Mouse (Mus musculus) left cerebral cortex, adult 2 months (tissue): ENCODE measurements around the gene BC055324. TPM values are rescaled to one million over a fixed set of nuclear protein-coding genes. Genes with fewer than 3 reads are reported as not detected.

Source experiments
- DNase-seq, 2 experiments: peaks; one replicate each; pipeline ENCODE4 v3.0.0; 2021 to 2022; ENCODE audit warnings: low spot score in 2 of 2, mixed read lengths in 1 of 2; ENCODE audit errors: extremely low spot score in 1 of 2
- H3K27ac ChIP-seq: fragments of 200-600 bp; 2 replicates; pipeline ENCODE4 v1.8.1; 2022
- H3K4me3 ChIP-seq: fragments of 200-600 bp; 2 replicates; pipeline ENCODE4 v1.8.1; 2022
- CTCF ChIP-seq: fragments of 200-600 bp; IDR thresholded peaks from 2 replicates; pipeline ENCODE4 v1.8.1; 2022; ENCODE audit warnings: antibody characterized with exemption, mild to moderate bottlenecking, moderate library complexity
- intact Hi-C: fragments of 180-260 bp; cut with DNase I; formaldehyde crosslinking; loops from one replicate; pipeline ENCODE4 v1.15.1; 2025
- total RNA-seq, 2 experiments: library from RNA; stranded (reverse); gene quantifications; 2 replicates each; pipeline ENCODE4 v1.2.3; 2021

Gene BC055324
- total RNA-seq, 2 experiments from 2014 or later: 0.72 to 2.3 TPM

DNA sequence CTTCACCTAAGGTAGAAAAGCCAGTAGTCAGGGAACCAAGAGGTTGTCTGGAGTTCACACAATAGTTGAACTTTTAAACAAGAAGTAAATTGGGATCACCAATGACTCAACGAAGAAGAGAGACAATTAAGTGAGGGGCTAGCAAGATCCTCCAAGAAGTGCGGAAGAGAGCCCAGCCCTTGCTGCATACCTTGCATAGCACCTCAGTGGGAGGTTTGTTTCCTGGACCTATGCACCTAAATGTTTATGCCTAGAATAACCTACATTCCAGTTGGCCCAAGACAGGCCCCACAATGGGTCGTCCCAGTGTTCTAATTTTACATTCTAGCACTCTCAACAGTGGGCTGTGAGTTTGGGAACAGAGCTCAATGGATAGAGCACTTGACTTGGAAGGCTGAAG is 9.7 kb upstream of the BC055324 start:
- no peak for TF ChIP-seq CTCF

DNA sequence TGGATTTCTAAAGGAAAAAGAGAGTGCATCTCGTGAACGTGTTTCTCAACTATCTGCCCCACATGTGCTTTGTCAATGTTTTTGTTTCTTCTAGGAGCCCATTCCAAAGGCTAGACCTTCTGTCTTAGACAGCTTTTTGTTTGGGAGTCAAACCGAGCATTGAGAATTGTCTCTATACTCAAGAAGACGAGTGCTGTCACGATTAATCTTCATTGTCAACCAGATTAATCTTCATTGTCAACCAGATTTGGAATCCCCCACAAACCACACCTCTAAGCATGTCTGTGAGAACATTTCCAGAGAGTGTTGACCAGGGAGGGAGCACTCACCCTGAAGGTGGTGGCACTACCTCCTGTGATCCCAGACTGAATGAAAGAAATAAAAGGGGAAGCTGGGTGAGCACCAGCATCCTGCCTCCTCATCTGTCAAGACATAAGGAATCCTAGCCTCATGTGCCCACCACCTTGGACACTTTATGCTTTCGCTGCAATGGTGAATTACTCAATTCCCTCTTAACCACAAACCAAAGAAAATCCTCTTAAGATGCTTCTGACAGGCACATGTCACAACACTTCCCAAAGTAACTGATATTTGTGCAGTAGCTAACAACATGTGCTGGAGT is 7.3 kb upstream of the BC055324 start:
- H3K4me3 ChIP-seq: no peak overlapping the region
- H3K27ac ChIP-seq: no peak overlapping the region
- no peak for DNase-seq
- TF ChIP-seq CTCF: no peak
- intact Hi-C loops: no loop called here

More for the DNA sequence above, 9.7 kb upstream of the BC055324 start:
- H3K4me3 ChIP-seq: no peak overlapping the region
- no peak overlapping the region for H3K27ac ChIP-seq
- DNase-seq: no peak
- intact Hi-C loops: no loop called here

DNA sequence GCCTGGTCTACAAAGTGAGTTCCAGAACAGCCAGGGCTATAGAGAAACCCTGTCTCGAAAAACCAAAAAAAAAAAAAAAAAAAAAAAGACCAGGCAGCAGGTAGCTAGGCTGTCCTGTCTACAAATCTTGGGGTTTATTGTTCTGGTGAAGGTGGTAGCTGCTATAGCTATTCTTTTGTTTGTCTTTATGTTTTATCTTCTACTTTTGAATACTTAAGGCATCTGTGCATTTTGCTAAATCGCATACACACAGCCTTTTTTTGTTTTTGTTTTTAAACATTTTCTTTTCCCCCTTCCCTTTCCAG is 965 bp upstream of the BC055324 start:
- H3K4me3 ChIP-seq: no peak overlapping the region
- DNase-seq: no peak
- H3K27ac ChIP-seq: no peak overlapping the region
- no peak for TF ChIP-seq CTCF
- intact Hi-C loops: loop anchor here (2.0 kb wide), 1 partner anchor 67 kb away; the partner anchor contains the start of gene Scyl3

DNA sequence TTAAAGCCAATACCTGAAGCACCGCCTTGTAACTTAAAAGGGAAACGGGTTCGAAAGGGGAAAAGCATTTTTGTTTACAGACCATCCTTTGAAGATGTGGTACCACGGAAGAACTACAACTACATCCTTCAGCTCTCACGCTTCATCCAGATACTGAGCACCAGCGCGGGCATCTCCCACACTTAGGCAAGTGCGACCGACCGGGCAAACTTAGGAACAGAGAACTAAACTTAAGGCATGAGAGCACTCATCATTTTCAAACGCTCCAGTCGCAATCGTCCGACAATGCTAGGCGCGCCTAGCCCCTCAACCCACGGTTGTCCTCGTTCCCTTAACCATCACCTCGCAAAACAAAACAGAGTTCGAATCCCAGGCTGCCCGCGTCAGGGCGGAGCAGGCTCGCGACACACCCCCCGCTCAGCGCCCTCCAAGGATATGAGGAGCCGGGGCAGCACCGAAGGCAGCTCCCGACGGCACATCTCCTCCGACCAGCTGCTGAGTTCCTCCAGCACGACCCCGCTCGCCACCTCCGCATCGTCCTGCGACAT is 349 bp downstream of the BC055324 start:
- intact Hi-C loops: loop anchor here (2.0 kb wide), 1 partner anchor 65 kb away; the partner anchor contains the start of gene Scyl3
- Histone ChIP-seq H3K4me3 (peak overlapping the region; percentile 70), H3K27ac (no peak overlapping the region)
- no peak for TF ChIP-seq CTCF
- no peak for DNase-seq

DNA sequence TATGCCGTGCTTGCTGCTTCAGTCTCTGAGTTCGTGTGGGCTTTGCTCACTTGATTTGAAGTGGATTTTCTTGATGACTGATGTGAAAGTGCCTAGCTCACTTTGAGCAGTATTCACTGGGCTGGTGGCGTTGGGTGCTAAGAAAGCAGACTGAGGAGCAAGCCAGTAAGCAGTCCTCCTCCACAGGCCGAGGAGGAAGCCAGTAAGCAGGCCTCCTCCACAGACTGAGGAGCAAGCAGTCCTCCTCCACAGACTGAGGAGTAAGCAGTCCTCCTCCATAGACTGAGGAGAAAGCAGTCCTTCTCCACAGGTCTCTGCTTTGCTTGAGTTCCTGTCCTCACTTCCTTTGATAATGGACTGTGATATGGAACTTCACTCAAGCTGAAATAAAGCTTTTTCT is 2.2 kb downstream of the BC055324 start:
- Histone ChIP-seq H3K4me3 (no peak overlapping the region), H3K27ac (no peak overlapping the region)
- no peak for DNase-seq
- no peak for TF ChIP-seq CTCF
- intact Hi-C loops: no loop called here

DNA sequence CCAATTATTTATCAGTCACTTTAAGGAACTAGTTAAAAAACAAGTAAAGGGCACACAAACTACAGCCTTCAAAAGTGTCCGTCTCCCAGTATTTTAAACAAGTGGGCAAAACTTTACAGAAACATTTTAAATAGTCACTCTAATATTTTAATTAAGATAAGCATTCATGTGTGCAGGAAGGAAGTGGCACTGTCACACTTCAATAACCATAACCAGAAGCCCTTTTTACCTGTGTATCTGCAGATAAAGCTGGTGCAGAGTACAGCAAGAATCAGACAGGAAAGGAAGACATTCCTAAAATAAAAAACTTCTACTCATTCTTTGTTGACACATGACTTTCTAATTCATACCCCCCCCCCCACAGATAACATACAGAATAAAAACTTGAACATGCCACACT is 18.1 kb downstream of the BC055324 start:
- DNase-seq: no peak
- TF ChIP-seq CTCF: no peak
- intact Hi-C loops: no loop called here

DNA sequence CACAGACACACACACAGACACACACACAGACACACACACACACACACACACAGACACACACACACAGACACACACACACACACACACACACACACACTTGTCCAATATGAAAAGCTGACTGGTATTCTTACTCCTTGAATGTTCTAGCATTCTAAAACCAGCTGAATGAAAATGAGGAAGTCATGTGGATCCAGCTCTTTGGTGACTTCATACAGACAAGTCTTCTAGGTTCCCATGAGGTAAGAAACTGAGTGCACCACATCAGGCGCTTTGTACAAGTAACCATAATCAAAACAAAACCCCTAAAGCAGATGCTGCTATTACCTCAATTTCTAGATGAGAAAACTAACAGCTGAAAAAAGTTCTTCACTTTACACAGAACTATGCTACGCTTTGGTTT is 19.5 kb downstream of the BC055324 start:
- no peak for DNase-seq
- TF ChIP-seq CTCF: no peak
- intact Hi-C loops: no loop called here
- H3K27ac ChIP-seq: no peak overlapping the region
- no peak overlapping the region for H3K4me3 ChIP-seq

More for the DNA sequence above, 18.1 kb downstream of the BC055324 start:
- H3K27ac ChIP-seq: no peak overlapping the region
- no peak overlapping the region for H3K4me3 ChIP-seq

DNA sequence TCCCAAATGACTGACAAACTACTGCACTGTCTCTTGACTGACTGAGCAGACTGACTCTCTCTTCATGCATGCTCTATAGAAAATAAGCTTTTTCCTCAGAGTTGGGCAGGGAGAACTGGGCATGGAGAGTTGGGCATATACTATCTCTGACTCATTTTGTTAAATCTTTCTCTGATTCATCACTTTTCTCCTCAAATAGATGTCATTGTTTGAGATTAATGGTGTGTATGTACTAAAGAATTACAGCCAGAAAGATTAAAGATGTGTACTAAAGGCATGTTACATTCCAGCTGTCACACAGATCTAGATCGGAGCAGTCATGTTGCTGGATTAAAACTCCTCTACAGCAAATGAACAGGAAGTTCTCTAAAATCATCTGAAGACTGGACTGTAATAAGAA is 20.1 kb downstream of the BC055324 start:
- no peak overlapping the region for H3K4me3 ChIP-seq
- intact Hi-C loops: no loop called here
- H3K27ac ChIP-seq: no peak overlapping the region
- no peak for TF ChIP-seq CTCF
- no peak for DNase-seq

DNA sequence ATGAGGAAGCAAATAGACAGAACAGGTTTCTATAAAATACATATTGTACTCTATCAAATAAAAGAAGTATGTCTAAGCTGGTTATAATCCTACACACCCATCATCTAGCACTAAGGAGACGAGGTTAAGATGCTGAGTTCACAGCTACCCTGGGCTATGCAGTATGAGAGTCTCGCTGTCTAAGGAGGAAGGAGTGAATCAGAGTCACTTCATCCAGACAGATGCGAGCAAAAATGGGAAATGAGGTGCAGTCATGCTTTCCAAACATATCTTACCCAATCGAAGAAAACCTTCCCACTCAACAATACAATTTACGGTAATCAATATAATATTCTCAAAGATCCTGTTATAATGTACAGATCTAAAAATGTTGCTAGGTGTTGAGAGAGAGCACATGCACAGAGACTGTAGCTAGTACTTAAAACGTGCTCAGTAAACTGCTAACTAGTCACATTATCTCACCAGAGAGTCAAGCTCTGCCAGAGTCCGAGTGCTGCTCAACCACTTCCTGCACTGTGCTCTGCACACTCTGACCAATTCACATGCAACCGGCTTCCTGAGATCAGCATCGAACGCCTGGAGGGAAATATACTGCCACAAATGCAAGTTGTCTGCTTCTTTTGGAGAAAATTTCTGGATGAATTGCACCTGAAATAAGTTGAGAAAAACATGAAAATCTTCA is 30.4 kb downstream of the BC055324 start:
- DNase-seq: no peak
- H3K4me3 ChIP-seq: no peak overlapping the region
- no peak overlapping the region for H3K27ac ChIP-seq
- no peak for TF ChIP-seq CTCF
- intact Hi-C loops: no loop called here

DNA sequence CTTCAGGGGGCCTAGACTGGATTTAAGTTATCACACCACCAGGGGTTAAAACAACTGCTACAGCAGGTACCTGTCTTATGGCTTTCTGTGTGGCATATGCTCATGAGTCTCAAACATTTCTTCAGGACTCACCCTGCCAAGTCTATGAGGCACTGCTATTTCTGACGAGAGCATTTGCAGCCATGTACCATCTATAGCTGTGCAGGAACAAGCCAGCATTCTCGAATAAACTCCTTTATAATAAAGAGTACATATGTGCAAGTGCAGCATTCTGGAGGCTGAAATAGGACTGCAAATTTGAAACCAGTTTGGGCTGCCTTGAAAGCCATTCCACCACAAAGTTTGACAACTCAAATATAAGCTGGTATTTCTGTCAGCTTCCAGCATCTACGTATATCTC is 36.6 kb downstream of the BC055324 start:
- intact Hi-C loops: no loop called here
- Histone ChIP-seq H3K27ac (no peak overlapping the region; the same call in 1 of the 2 replicates), H3K4me3 (no peak overlapping the region)
- DNase-seq: no peak
- TF ChIP-seq CTCF: no peak

DNA sequence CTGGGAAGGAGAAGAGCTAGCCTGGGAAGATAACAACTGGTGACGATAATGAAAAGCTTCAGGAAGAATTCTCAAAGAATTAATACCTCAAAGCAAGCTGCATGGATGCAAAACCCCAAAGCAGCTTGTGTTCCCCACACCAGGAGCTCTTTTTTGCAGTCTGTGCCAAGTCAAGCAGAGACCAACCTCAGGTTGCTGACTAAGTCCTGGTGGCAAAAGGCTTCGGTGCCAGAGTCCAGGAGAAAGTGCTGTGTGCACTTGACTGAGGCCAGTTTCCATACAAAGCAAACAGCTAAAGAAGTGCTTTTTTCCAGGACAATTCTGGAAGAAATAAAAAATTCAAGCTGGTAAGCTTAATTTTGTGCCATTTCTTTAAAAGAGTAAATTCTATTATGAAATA is 41.2 kb downstream of the BC055324 start:
- TF ChIP-seq CTCF: no peak
- intact Hi-C loops: no loop called here
- DNase-seq: no peak
- Histone ChIP-seq H3K27ac (no peak overlapping the region), H3K4me3 (no peak overlapping the region)

DNA sequence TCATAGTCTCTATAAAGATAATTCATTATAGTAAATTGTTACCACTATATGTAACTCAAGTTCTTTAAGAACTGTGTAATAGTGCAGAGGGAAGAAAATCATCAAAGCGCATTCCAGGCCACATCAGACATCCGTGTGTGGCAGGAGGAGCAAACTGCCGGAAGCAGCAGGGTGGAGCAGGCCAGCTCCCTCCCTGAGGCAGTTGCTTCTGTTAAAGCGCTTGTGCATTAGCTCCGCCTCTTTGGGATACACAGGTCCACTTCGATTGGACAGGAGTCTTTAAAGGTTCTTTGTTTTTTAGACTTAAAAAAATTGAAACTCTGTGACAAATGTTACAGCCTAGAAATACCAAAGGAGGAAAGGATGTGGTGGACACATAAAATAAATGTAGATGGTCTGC is 52.5 kb downstream of the BC055324 start:
- intact Hi-C loops: no loop called here
- TF ChIP-seq CTCF: no peak
- H3K4me3 ChIP-seq: no peak overlapping the region
- H3K27ac ChIP-seq: no peak overlapping the region
- no peak for DNase-seq

DNA sequence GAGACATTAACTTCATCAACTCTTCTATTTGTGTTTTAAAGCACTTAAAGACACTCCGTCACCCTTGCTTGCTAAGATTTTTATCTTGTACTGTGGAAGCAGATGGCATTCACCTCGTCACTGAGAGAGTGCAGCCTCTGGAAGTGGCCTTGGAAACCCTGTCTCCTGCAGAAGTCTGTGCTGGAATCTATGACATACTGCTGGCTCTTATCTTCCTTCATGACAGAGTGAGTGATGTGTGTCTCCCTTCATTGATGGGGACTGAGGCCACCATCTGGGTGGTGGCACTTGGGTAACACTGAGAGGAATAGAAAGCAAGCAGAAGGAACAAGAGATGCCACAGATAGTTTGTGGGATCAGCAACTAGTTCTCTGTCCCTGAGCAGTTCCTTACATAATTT is 60.0 kb downstream of the BC055324 start:
- no peak for TF ChIP-seq CTCF
- no peak overlapping the region for H3K27ac ChIP-seq
- no peak for DNase-seq
- intact Hi-C loops: no loop called here
- H3K4me3 ChIP-seq: no peak overlapping the region
